Mouse (Mus musculus): ENCODE measurements at regions not wholly inside any gene's neighbourhood (a gene's known extent, or its start where the extent isn't known, plus 50 kb on each side); places are given as distances from the start of the nearest gene placed in this dataset.

DNA sequence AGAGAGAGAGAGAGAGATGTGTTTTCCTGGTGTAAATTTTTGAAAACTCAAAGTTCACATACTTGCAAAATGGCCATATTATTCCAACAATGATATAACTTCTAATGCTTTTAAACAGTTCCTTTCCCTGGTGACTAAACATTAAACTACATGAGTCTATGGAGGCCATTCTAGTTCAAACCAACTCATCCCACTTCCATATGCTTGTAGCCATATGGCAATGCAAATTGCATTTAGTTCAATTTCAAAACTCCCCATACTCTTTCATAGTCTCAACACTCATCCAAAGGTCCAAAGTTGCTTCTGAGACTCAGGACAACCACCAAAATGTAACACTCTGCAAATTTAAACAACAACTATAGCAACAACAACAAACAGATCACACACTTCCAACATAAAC, 1026.5 kb downstream of the Slc16a7 start:
- no peak for TF ChIP-seq CTCF (IDR thresholded peaks at IDR 0.05; ENCODE audit: low read depth)
- TF ChIP-seq EP300 (IDR thresholded peaks at IDR 0.05; ENCODE audit: low read depth) = no peak
